Mouse (Mus musculus): ENCODE data around the gene Col15a1. TPM values are rescaled to one million over a fixed set of nuclear protein-coding genes. Genes with fewer than 3 reads are reported as not detected.

Col15a1 gene
- total RNA-seq, 1 experiment from 2014 or later = not detected

DNA sequence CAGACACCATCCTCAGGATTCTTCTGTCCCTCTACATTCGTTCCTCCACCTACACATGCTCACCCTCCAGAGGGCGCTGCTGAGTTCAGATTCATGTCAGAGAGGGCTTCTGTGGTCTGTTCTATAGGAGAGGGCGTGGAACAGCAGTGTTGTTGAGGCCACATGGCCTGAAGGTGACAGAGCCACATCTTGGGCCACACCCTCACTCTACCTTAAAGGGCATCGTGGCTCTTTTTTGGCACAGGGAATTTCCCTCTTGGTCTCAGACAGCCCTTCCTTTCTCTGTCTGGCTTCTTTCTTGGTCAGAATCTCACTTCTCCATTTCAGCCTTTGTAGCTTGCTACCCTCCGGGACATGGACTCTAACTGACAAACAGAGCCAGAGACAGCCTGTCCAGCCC, 43.1 kb downstream of the Col15a1 start:
- peak; percentile 83 to 84 for ATAC-seq (replicated peaks in 1 of 2; ENCODE audit: insufficient read depth in 1 of 2, low FRiP score in 2 of 2, low TSS enrichment in 1 of 2, low read depth in 1 of 2, poor library complexity in 2 of 2, severe bottlenecking in 2 of 2)

DNA sequence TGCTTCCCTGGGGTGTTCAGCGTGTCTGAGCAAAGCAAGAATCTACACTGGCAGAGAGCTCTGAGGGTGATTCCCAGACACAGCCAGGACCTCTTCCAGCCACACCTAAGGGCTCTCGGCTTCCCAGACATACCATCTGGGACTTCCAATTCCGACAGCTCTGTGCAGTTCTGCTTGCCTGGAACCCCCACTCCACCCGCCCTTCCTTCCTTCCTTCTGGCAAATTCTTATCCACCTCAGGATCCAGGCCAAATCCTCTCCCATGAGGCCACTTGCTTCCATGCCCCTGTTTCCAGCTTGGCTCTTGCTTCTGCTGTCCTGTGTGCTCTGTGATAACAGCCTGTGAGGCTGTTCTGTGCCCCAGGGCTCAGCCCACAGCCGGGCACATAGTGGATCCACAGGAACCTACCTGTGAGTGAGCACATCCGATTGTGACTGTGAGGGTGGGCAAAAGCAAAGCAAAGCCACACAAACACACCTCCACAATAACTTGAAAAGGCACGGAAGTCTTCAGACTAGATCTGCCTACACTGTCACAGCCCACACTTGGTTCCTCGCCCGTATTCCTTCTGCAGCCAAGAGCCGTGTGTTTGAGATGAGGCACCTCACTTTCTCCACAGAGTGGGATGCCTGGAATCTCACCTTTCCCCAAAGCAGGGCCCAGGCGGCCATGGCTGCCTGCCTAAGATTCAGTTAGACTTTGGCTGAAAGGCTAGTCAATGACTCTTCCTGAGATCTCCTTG, 43.9 kb downstream of the Col15a1 start:
- no peak for ATAC-seq (replicated peaks in 1 of 2; ENCODE audit: insufficient read depth in 1 of 2, low FRiP score in 2 of 2, low TSS enrichment in 1 of 2, low read depth in 1 of 2, poor library complexity in 2 of 2, severe bottlenecking in 2 of 2)

- ATAC-seq (replicated peaks in 1 of 2; ENCODE audit: insufficient read depth in 1 of 2, low FRiP score in 2 of 2, low TSS enrichment in 1 of 2, low read depth in 1 of 2, poor library complexity in 2 of 2, severe bottlenecking in 2 of 2) = no peak
Measured at GRCm38 (mm10) chr4:47252627-47253026, 44.7 kb downstream of the Col15a1 start.

GRCm38 (mm10) chr4:47255641-47256040, 47.7 kb downstream of the Col15a1 start:
- ATAC-seq (replicated peaks in 1 of 2; ENCODE audit: insufficient read depth in 1 of 2, low FRiP score in 2 of 2, low TSS enrichment in 1 of 2, low read depth in 1 of 2, poor library complexity in 2 of 2, severe bottlenecking in 2 of 2) = peak; percentile 35 to 59; a peak in 1 of 4 replicates

- ATAC-seq (replicated peaks in 1 of 2; ENCODE audit: insufficient read depth in 1 of 2, low FRiP score in 2 of 2, low TSS enrichment in 1 of 2, low read depth in 1 of 2, poor library complexity in 2 of 2, severe bottlenecking in 2 of 2) = no peak
Measured at GRCm38 (mm10) chr4:47258201-47258600, 50.2 kb downstream of the Col15a1 start.

DNA sequence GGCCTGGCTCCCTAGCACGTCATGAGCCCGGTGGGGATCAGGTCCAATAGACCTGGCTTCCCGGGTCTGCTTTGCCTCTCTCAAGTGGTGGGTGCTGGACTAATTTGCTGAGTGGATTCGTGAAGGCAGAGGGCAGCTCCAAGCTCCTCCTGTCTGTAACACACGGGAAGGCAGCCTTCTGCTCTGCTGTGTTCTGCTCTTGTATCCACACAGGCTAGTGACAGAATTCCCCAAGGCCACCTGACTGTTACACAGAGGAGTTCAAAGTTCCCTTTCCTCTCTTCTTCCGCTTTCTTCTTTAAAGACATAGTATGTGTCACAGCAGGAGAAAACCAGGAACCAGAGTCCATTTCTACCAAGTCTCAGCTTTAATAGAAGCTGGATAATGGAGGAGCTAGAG, 53.1 kb downstream of the Col15a1 start:
- ATAC-seq (replicated peaks in 1 of 2; ENCODE audit: insufficient read depth in 1 of 2, low FRiP score in 2 of 2, low TSS enrichment in 1 of 2, low read depth in 1 of 2, poor library complexity in 2 of 2, severe bottlenecking in 2 of 2) = no peak

- peak; percentile 5 to 46; a peak in 2 of 4 replicates for ATAC-seq (replicated peaks in 1 of 2; ENCODE audit: insufficient read depth in 1 of 2, low FRiP score in 2 of 2, low TSS enrichment in 1 of 2, low read depth in 1 of 2, poor library complexity in 2 of 2, severe bottlenecking in 2 of 2)
Measured at GRCm38 (mm10) chr4:47261919-47262318, 54.0 kb downstream of the Col15a1 start.

- no peak for ATAC-seq (replicated peaks in 1 of 2; ENCODE audit: insufficient read depth in 1 of 2, low FRiP score in 2 of 2, low TSS enrichment in 1 of 2, low read depth in 1 of 2, poor library complexity in 2 of 2, severe bottlenecking in 2 of 2)
Measured at GRCm38 (mm10) chr4:47265555-47265954, 57.6 kb downstream of the Col15a1 start.

- no peak for ATAC-seq (replicated peaks in 1 of 2; ENCODE audit: insufficient read depth in 1 of 2, low FRiP score in 2 of 2, low TSS enrichment in 1 of 2, low read depth in 1 of 2, poor library complexity in 2 of 2, severe bottlenecking in 2 of 2)
Measured at GRCm38 (mm10) chr4:47272452-47273130, 64.6 kb downstream of the Col15a1 start.

GRCm38 (mm10) chr4:47273795-47274194, 65.8 kb downstream of the Col15a1 start:
- no peak for ATAC-seq (replicated peaks in 1 of 2; ENCODE audit: insufficient read depth in 1 of 2, low FRiP score in 2 of 2, low TSS enrichment in 1 of 2, low read depth in 1 of 2, poor library complexity in 2 of 2, severe bottlenecking in 2 of 2)

DNA sequence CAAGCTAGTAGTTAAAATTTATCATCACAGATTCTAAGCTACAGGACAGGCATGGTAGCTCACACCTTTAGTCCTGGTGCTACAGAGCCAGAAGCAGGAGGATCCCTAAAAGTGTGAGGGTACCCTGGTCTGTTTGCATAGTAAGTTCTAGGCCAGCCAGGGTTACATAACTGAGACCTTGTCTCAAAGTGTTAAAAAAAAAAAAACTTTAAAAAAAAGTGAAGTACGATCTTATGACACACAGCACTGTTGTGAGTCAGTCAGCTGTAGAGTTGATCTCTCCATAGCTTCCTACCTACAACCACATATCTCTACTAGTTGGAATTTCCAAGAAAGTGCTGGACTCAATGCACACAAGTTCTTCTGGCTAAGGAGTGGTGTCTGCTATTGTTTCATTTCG, 67.0 kb downstream of the Col15a1 start:
- no peak for ATAC-seq (replicated peaks in 1 of 2; ENCODE audit: insufficient read depth in 1 of 2, low FRiP score in 2 of 2, low TSS enrichment in 1 of 2, low read depth in 1 of 2, poor library complexity in 2 of 2, severe bottlenecking in 2 of 2)

DNA sequence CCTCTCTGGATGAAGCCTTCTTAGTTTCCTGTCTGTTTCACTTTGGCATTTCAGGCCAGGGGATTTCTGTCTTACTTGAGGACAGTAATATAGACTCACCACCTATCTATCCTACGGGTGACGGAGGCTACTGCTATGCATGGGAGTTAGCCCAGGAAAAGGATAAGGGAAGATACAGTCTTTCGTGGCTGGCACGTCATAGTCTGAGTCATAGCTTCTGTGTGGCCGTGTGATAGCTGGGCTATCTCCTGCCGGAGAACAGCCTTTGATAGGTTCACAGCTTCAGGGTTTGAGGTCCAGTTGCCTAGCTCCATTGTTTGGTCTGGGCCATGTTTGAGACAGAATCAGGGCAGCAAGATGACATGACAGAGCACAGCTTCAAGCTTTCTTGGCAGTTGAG, 70.4 kb downstream of the Col15a1 start:
- ATAC-seq (replicated peaks in 1 of 2; ENCODE audit: insufficient read depth in 1 of 2, low FRiP score in 2 of 2, low TSS enrichment in 1 of 2, low read depth in 1 of 2, poor library complexity in 2 of 2, severe bottlenecking in 2 of 2) = no peak

DNA sequence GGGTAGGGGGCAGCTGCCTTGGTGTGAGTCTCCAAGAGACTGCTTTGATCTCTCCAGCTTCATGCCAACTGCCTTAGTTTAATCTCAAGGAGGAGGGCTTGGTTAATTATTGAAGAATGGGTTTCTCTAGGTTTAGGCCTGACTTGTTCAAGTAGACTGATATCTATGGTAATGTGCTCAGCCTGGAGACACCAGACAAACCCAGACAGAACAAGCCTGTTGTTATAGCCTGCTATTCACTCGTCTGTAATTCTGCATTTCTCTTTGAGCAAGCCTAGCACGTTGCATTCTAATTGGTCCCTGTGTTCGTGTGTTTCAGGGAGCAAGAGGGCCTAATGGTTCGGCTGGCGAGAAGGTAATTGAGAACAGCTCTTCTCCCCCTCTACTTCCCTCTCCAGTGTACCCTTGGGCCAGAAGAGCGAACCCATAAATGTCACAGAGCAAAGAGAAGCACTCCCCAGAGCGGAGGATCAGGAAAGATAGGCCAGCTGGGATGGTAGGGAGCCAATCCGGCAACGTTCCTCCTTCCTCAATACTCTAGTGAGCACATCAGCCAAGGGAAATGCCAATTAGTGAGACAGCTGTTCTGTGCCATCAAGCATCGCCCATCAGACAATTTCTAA, 71.2 kb downstream of the Col15a1 start:
- no peak for ATAC-seq (replicated peaks in 1 of 2; ENCODE audit: insufficient read depth in 1 of 2, low FRiP score in 2 of 2, low TSS enrichment in 1 of 2, low read depth in 1 of 2, poor library complexity in 2 of 2, severe bottlenecking in 2 of 2)

GRCm38 (mm10) chr4:47280126-47280525, 72.2 kb downstream of the Col15a1 start:
- ATAC-seq (replicated peaks in 1 of 2; ENCODE audit: insufficient read depth in 1 of 2, low FRiP score in 2 of 2, low TSS enrichment in 1 of 2, low read depth in 1 of 2, poor library complexity in 2 of 2, severe bottlenecking in 2 of 2) = no peak

GRCm38 (mm10) chr4:47281920-47282682, 74.1 kb downstream of the Col15a1 start:
- no peak for ATAC-seq (replicated peaks in 1 of 2; ENCODE audit: insufficient read depth in 1 of 2, low FRiP score in 2 of 2, low TSS enrichment in 1 of 2, low read depth in 1 of 2, poor library complexity in 2 of 2, severe bottlenecking in 2 of 2)

DNA sequence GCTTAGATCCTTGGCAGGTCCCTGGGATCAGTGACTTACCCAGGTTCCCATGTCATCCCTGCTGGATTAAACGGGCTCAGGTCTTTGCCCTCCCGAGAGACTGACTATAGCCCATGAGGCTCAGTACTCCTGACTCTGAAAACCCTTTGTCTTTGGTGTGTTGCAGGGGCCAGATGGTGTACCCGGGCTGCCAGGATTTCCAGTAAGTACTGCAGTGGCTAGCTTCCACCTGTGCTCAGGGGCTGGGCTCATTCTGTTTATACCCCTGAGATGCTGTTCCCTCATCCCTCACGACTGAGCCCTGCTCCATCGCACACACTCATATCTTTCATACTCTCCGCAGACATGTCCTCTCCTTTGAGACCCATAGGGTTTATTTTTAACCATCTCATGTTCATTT, 76.3 kb downstream of the Col15a1 start:
- no peak for ATAC-seq (replicated peaks in 1 of 2; ENCODE audit: insufficient read depth in 1 of 2, low FRiP score in 2 of 2, low TSS enrichment in 1 of 2, low read depth in 1 of 2, poor library complexity in 2 of 2, severe bottlenecking in 2 of 2)

DNA sequence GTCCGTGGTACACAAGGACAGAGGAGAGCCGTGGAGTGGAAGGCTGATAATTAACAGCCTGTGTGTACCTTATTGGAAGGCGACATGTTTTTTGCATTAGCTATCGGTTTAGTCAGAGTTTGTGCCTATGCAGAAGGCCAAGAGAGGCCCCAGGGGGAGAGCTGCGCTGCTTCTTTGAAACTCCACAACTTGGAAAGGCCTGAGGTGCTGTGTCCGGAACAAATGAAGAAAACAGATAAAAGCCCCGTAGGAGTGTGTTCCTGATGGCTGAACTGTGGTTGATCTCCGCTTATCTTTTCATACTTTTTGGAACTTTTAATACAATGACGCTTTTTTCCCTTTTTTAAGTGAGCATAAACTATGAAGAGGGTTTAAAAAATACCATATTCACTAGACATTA, 76.9 kb downstream of the Col15a1 start:
- no peak for ATAC-seq (replicated peaks in 1 of 2; ENCODE audit: insufficient read depth in 1 of 2, low FRiP score in 2 of 2, low TSS enrichment in 1 of 2, low read depth in 1 of 2, poor library complexity in 2 of 2, severe bottlenecking in 2 of 2)
